Mouse (Mus musculus) intestine, embryonic 16.5 days (tissue): ENCODE measurements around the gene 4921536K21Rik. TPM values are rescaled to one million over a fixed set of nuclear protein-coding genes. Genes with fewer than 3 reads are reported as not detected.
"Not testable (repeated sequence)": the region's sequence is repeated elsewhere in the genome, so short reads cannot be mapped to it uniquely, and the experiment has no call there.

Source experiments
- ATAC-seq: fragments of 200-750 bp; cut with Nextera tagmentation; 2 replicates; pipeline ENCODE4 v1.8.0; 2017; ENCODE audit warnings: moderate TSS enrichment, moderate library complexity
- H3K27ac ChIP-seq: fragments of 300-500 bp; sonication (generic); 2 replicates; pipeline ENCODE4 v1.5.1; 2014; ENCODE audit warnings: mild to moderate bottlenecking, low read length
- H3K27me3 ChIP-seq: fragments of 300-500 bp; sonication (generic); replicated peaks from 2 replicates; pipeline ENCODE4 v1.6.1; 2014; ENCODE audit warnings: low read length, control low read depth, mixed read lengths; ENCODE audit not compliant: control insufficient read depth, insufficient read depth
- H3K36me3 ChIP-seq: fragments of 300-500 bp; sonication (generic); 2 replicates; pipeline ENCODE4 v1.6.1; 2014; ENCODE audit warnings: low read length, control low read depth; ENCODE audit not compliant: control insufficient read depth, insufficient read depth
- H3K4me1 ChIP-seq: fragments of 300-500 bp; sonication (generic); 2 replicates; pipeline ENCODE4 v1.6.1; 2014; ENCODE audit warnings: low read length, control low read depth, mixed read lengths; ENCODE audit not compliant: control insufficient read depth, insufficient read depth
- H3K4me2 ChIP-seq: fragments of 300-500 bp; sonication (generic); 2 replicates; pipeline ENCODE4 v1.6.1; 2014; ENCODE audit warnings: low read depth, low read length, control low read depth
- H3K4me3 ChIP-seq: fragments of 300-500 bp; sonication (generic); 2 replicates; pipeline ENCODE4 v1.5.1; 2014; ENCODE audit warnings: mild to moderate bottlenecking, low read length
- H3K9ac ChIP-seq: fragments of 300-500 bp; sonication (generic); 2 replicates; pipeline ENCODE4 v1.6.1; 2014; ENCODE audit warnings: low read depth, low read length
- H3K9me3 ChIP-seq: fragments of 300-500 bp; sonication (generic); 2 replicates; pipeline ENCODE4 v1.6.1; 2016; ENCODE audit warnings: low read length, control low read depth; ENCODE audit not compliant: control insufficient read depth
- WGBS: fragments of 180-500 bp; shearing (Covaris S2); extraction: QIAGEN DNeasy Blood & Tissue Kit; methylation state at CpG from one replicate; pipeline ENCODE4 v1.1.7; 2014; 5-methylcytosine and 5-hydroxymethylcytosine counted together
- polyA plus RNA-seq: library from polyadenylated mRNA; unstranded; fragments of >200 nt; fragmentation: Nextera tagmentation; extraction: Ambion mirVana; gene quantifications from 2 replicates; pipeline ENCODE4 v1.2.1, GENCODE M21; 2015

4921536K21Rik gene
- polyA plus RNA-seq, 1 experiment from 2014 or later: 0.37 TPM

GRCm38 (mm10) chr11:3912100-3912874 is 17.4 kb upstream of the 4921536K21Rik start:
- H3K36me3 ChIP-seq: no peaks in the 10 kb centered on the region
- peaks cover 4% of the 10 kb centered on the region; the same call in 1 of the 2 replicates for H3K27me3 ChIP-seq
- H3K4me1 ChIP-seq: peaks cover 13% of the 10 kb centered on the region
- H3K4me3 ChIP-seq: peak overlapping the region; percentile 59
- H3K9me3 ChIP-seq: no peaks in the 10 kb centered on the region
- 28% methylated on average over 19 of the region's 19 CpGs for whole genome bisulfite sequencing
- H3K4me2 ChIP-seq: peak overlapping the region; percentile 89
- peak overlapping the region; percentile 67; the same call in 1 of the 2 replicates for H3K9ac ChIP-seq
- no peak overlapping the region for H3K27ac ChIP-seq
- no peak for ATAC-seq

GRCm38 (mm10) chr11:3911440-3911839 is 16.5 kb upstream of the 4921536K21Rik start:
- not testable (repeated sequence) for H3K27me3 ChIP-seq, H3K9me3 ChIP-seq, H3K36me3 ChIP-seq, H3K4me2 ChIP-seq, H3K4me3 ChIP-seq, ATAC-seq, H3K27ac ChIP-seq, H3K9ac ChIP-seq
- H3K4me1 ChIP-seq: peaks cover 13% of the 10 kb centered on the region
- 90% methylated on average over 5 of the region's 6 CpGs for WGBS

- Histone ChIP-seq H3K27me3 (peaks cover 4% of the 10 kb centered on the region; the same call in 1 of the 2 replicates), H3K27ac (no peak overlapping the region), H3K4me2 (no peak overlapping the region), H3K9ac (no peak overlapping the region), H3K36me3 (no peaks in the 10 kb centered on the region), H3K4me1 (peaks cover 13% of the 10 kb centered on the region), H3K4me3 (no peak overlapping the region), H3K9me3 (no peaks in the 10 kb centered on the region)
- no peak for ATAC-seq
- WGBS: 72% methylated on average over 5 of the region's 5 CpGs
These were observed 15.8 kb upstream of the 4921536K21Rik start for GRCm38 (mm10) chr11:3910513-3911310.

DNA sequence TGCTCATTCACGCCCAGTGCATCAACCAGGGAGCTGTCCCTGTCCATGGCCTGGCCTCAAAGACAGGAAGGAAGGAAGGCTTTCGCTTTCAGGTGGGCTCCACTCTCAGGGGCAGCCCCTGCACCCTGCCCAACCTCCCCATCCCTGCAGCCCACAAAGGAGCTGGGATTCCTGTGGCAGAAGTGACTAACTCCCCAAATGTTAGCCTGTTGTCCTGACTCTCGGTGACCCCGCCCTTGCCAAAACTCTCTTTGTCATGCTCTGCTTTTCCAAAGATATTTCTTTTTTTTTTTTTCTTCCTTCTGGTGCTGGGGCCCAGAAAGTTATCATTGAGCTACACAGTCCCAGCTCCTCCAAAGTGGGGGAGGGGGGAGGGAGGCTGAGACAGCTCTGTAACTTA is 14.3 kb upstream of the 4921536K21Rik start:
- peaks cover 13% of the 10 kb centered on the region for H3K4me1 ChIP-seq
- no peaks in the 10 kb centered on the region for H3K36me3 ChIP-seq
- H3K9me3 ChIP-seq: no peaks in the 10 kb centered on the region
- ATAC-seq: no peak
- H3K27me3 ChIP-seq: peaks cover 4% of the 10 kb centered on the region; the same call in 1 of the 2 replicates
- H3K4me3 ChIP-seq: no peak overlapping the region
- H3K4me2 ChIP-seq: no peak overlapping the region
- H3K9ac ChIP-seq: no peak overlapping the region
- H3K27ac ChIP-seq: no peak overlapping the region
- WGBS: 85% methylated on average over 4 of the region's 4 CpGs

DNA sequence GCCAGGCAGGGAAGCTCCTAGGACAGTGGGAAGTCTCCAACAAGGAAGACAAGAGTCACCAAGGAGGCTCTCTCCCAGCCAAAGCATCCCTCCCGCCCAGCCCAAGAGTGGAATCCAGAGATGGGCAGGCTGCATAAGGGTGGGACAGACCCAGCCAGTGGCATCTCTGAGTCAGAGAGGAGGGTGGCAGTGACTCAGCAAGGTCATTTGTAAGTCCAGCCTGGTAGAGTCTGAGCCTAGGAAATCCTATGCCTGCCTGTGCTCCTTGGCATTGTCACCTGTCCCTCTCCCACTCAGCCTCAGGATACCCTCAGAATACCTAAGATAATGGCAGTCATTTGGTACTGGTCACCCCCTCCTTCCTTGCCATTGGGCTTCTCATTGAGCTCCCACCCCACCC is 10.5 kb upstream of the 4921536K21Rik start:
- Histone ChIP-seq H3K9me3 (no peaks in the 10 kb centered on the region), H3K27me3 (no peaks in the 10 kb centered on the region), H3K4me1 (no peaks in the 10 kb centered on the region), H3K27ac (no peak overlapping the region), H3K9ac (no peak overlapping the region), H3K4me3 (no peak overlapping the region), H3K36me3 (no peaks in the 10 kb centered on the region), H3K4me2 (no peak overlapping the region)
- 76% methylated on average over 1 of the region's 1 CpGs for WGBS
- no peak for ATAC-seq

DNA sequence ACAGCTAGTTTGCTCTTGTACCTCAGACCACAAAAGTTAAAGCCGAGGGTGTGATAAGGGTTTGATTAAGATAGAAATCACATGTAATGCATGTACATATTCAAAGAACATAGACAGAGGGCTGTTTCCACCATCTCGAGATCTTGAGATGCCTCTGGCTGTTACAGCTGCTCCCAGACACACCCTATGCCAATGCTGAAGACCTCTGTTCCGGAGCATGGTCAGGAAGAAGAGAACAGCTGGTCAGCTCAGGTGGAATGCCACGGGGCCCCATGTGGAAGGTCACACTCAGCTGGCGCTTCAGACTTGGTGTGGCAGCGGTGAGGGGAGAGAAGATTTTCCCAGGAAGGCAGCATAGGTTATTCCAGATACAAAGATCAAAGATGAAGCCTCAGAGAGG is 9.8 kb upstream of the 4921536K21Rik start:
- Histone ChIP-seq H3K36me3 (no peaks in the 10 kb centered on the region), H3K4me1 (no peaks in the 10 kb centered on the region), H3K4me3 (no peak overlapping the region), H3K27ac (no peak overlapping the region), H3K9ac (no peak overlapping the region), H3K9me3 (no peaks in the 10 kb centered on the region), H3K4me2 (no peak overlapping the region), H3K27me3 (no peaks in the 10 kb centered on the region)
- 80% methylated on average over 6 of the region's 6 CpGs for WGBS
- ATAC-seq: no peak

- Histone ChIP-seq H3K27ac (no peak overlapping the region), H3K4me1 (no peaks in the 10 kb centered on the region), H3K36me3 (no peaks in the 10 kb centered on the region; the same call in 1 of the 2 replicates), H3K9me3 (no peaks in the 10 kb centered on the region), H3K4me2 (no peak overlapping the region), H3K27me3 (no peaks in the 10 kb centered on the region), H3K9ac (no peak overlapping the region), H3K4me3 (no peak overlapping the region)
- no peak for ATAC-seq
- WGBS: 83% methylated on average over 5 of the region's 5 CpGs
These were observed 8.1 kb upstream of the 4921536K21Rik start for GRCm38 (mm10) chr11:3903046-3903445.

GRCm38 (mm10) chr11:3902516-3902915 is 7.6 kb upstream of the 4921536K21Rik start:
- H3K27me3 ChIP-seq: no peaks in the 10 kb centered on the region
- no peak overlapping the region for H3K4me3 ChIP-seq
- no peak overlapping the region for H3K4me2 ChIP-seq
- no peaks in the 10 kb centered on the region for H3K9me3 ChIP-seq
- ATAC-seq: no peak
- H3K27ac ChIP-seq: no peak overlapping the region
- no peaks in the 10 kb centered on the region; the same call in 1 of the 2 replicates for H3K36me3 ChIP-seq
- no peak overlapping the region for H3K9ac ChIP-seq
- WGBS: 83% methylated on average over 3 of the region's 3 CpGs
- H3K4me1 ChIP-seq: no peaks in the 10 kb centered on the region

DNA sequence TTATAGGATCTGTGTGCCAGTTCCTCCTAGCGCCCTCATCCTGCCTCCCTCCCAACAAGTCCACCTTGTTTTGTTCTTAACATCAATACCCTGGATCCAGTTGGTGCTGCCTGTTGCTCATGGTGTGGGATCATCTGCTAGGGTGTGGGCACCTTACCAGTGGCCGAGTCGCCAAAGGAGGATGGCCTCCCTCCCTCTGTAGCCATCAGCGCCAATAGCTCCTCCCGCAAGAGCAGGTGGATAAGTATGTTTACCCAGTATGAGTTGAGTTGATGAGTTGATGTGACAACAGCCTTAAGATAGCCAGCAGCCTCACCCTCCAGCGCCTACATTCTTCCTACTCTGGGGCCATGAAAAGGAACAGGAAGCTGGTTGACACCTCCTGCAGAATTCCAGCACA is 5.4 kb upstream of the 4921536K21Rik start:
- no peak overlapping the region for H3K4me2 ChIP-seq
- H3K4me3 ChIP-seq: no peak overlapping the region
- no peak overlapping the region for H3K27ac ChIP-seq
- peak; percentile 30; the same call in 1 of the 2 replicates for ATAC-seq
- H3K36me3 ChIP-seq: no peaks in the 10 kb centered on the region; the same call in 1 of the 2 replicates
- WGBS: 55% methylated on average over 6 of the region's 6 CpGs
- H3K27me3 ChIP-seq: no peaks in the 10 kb centered on the region
- H3K4me1 ChIP-seq: 0 out of 2 replicates have a peak, but pooled peaks cover 2% of the 10 kb centered on the region
- H3K9ac ChIP-seq: no peak overlapping the region
- no peaks in the 10 kb centered on the region for H3K9me3 ChIP-seq
